Comparison of ENCODE assay signal across 23 mouse cellular contexts in genomic region chr3:126982814-126983213, GRCm38 (mm10).
A peak's percentile ranks its signal among the peaks of the same experiment; 100 is the strongest.
DNase-seq lines count a peak whose midpoint lies in the region; ATAC-seq and TF ChIP-seq lines count a peak whose summit lies in the region.
"Had no signal": no experiment of that assay in that cellular context is flagged by ENCODE, and none has a peak within 500 bp of the region (broad histone marks: within the 10 kb centered on the region; RNA-seq: fewer than 3 reads in every experiment).

No protein-coding gene starts in this region.

- no peaks in the 10 kb centered on the region for H3K4me1 ChIP-seq in heart, embryonic 12.5 days (replicated peaks)
- no peaks in the 10 kb centered on the region for H3K4me1 ChIP-seq in liver, embryonic 15.5 days (replicated peaks)
- H3K4me1 ChIP-seq in liver, embryonic 12.5 days: no peaks in the 10 kb centered on the region
- H3K4me1 ChIP-seq in liver, postnatal 0 days (ENCODE audit: insufficient read depth): no peaks in the 10 kb centered on the region
- H3K4me1 ChIP-seq: embryonic facial prominence, embryonic 10.5 days; embryonic facial prominence, embryonic 12.5 days; forebrain, embryonic 13.5 days; forebrain, embryonic 15.5 days had no signal

- 0 out of 2 replicates have a peak, but pooled peaks cover 4% of the 10 kb centered on the region for H3K36me3 ChIP-seq in heart, embryonic 12.5 days
- H3K36me3 ChIP-seq in liver, embryonic 15.5 days (replicated peaks): no peaks in the 10 kb centered on the region
- no peaks in the 10 kb centered on the region for H3K36me3 ChIP-seq in liver, embryonic 12.5 days
- H3K36me3 ChIP-seq in liver, postnatal 0 days (replicated peaks; ENCODE audit: insufficient read depth, low read length): no peaks in the 10 kb centered on the region
- H3K36me3 ChIP-seq: embryonic facial prominence, embryonic 12.5 days had no signal

- no peak for TF ChIP-seq CTCF in liver, postnatal 0 days (IDR thresholded peaks at IDR 0.05; ENCODE audit: low read depth)

- TF ChIP-seq EP300 in liver, postnatal 0 days (IDR thresholded peaks at IDR 0.05; ENCODE audit: low read depth): 0 out of 2 replicates have a peak, but pooled peaks have one; percentile 22

- no peaks in the 10 kb centered on the region for H3K9me3 ChIP-seq in heart, embryonic 12.5 days (replicated peaks)
- H3K9me3 ChIP-seq in liver, embryonic 15.5 days (replicated peaks): no peaks in the 10 kb centered on the region
- H3K9me3 ChIP-seq in liver, embryonic 12.5 days (replicated peaks): no peaks in the 10 kb centered on the region
- H3K9me3 ChIP-seq in liver, postnatal 0 days (ENCODE audit: low read length): no peaks in the 10 kb centered on the region
- H3K9me3 ChIP-seq: embryonic facial prominence, embryonic 10.5 days; embryonic facial prominence, embryonic 12.5 days; forebrain, embryonic 13.5 days; forebrain, embryonic 15.5 days; G1E had no signal

- peak; percentile 41 for DNase-seq in heart, adult 11 months
- DNase-seq in liver, postnatal 0 days: no peak
- DNase-seq: adrenal gland, adult 8-10 months; adrenal gland, postnatal 14 days; adrenal gland, postnatal 36 days; B cell, adult 2 months; cerebellum, adult 11-12 months; cerebellum, adult 2 months; cerebellum, adult 9-10 months; cerebellum, postnatal 10 days; cerebellum, postnatal 25 days had no signal

- 87% methylated on average over 5 of the region's 5 CpGs for WGBS in heart, embryonic 12.5 days
- WGBS in liver, embryonic 15.5 days (ENCODE audit: insufficient replicate concordance): 54% methylated on average over 5 of the region's 5 CpGs
- 74% methylated on average over 5 of the region's 5 CpGs for WGBS in liver, embryonic 12.5 days (ENCODE audit: insufficient replicate concordance)
- WGBS in liver, postnatal 0 days (ENCODE audit: insufficient replicate concordance): 54% methylated on average over 5 of the region's 5 CpGs

- no peak for ATAC-seq in heart, embryonic 12.5 days (ENCODE audit: insufficient number of reproducible peaks, low FRiP score)
- peak; percentile 34; the same call in 1 of the 2 replicates for ATAC-seq in liver, embryonic 15.5 days (ENCODE audit: insufficient read depth)
- no peak for ATAC-seq in liver, embryonic 12.5 days
- ATAC-seq in liver, postnatal 0 days: peak; percentile 96
- ATAC-seq: activated CD4-positive, CD25-positive, alpha-beta regulatory T cell, adult 4 months; CD4-positive, CD25-positive, alpha-beta regulatory T cell, adult 4 months; forebrain, embryonic 13.5 days; forebrain, embryonic 15.5 days; Patski had no signal

- no peak overlapping the region for H3K27ac ChIP-seq in heart, embryonic 12.5 days (ENCODE audit: poor library complexity, severe bottlenecking)
- no peak overlapping the region for H3K27ac ChIP-seq in liver, embryonic 15.5 days (replicated peaks)
- no peak overlapping the region for H3K27ac ChIP-seq in liver, embryonic 12.5 days
- H3K27ac ChIP-seq in liver, postnatal 0 days (ENCODE audit: low read depth): no peak overlapping the region; the same call in 1 of the 2 replicates
- H3K27ac ChIP-seq: embryonic facial prominence, embryonic 10.5 days; embryonic facial prominence, embryonic 12.5 days; forebrain, embryonic 13.5 days; forebrain, embryonic 15.5 days had no signal

- H3K4me3 ChIP-seq in heart, embryonic 12.5 days: no peak overlapping the region
- no peak overlapping the region for H3K4me3 ChIP-seq in liver, embryonic 15.5 days (replicated peaks)
- no peak overlapping the region for H3K4me3 ChIP-seq in liver, embryonic 12.5 days
- H3K4me3 ChIP-seq in liver, postnatal 0 days (ENCODE audit: low read depth, low read length): no peak overlapping the region
- H3K4me3 ChIP-seq: embryonic facial prominence, embryonic 10.5 days; embryonic facial prominence, embryonic 12.5 days; forebrain, embryonic 13.5 days; forebrain, embryonic 15.5 days had no signal

- no peak overlapping the region for H3K9ac ChIP-seq in heart, embryonic 12.5 days
- no peak overlapping the region for H3K9ac ChIP-seq in liver, embryonic 15.5 days
- no peak overlapping the region for H3K9ac ChIP-seq in liver, embryonic 12.5 days
- no peak overlapping the region for H3K9ac ChIP-seq in liver, postnatal 0 days (replicated peaks)
- H3K9ac ChIP-seq: embryonic facial prominence, embryonic 12.5 days; forebrain, embryonic 13.5 days; forebrain, embryonic 15.5 days had no signal

- H3K4me2 ChIP-seq in heart, embryonic 12.5 days: no peak overlapping the region
- H3K4me2 ChIP-seq in liver, embryonic 15.5 days: no peak overlapping the region
- no peak overlapping the region for H3K4me2 ChIP-seq in liver, embryonic 12.5 days
- no peak overlapping the region for H3K4me2 ChIP-seq in liver, postnatal 0 days (ENCODE audit: low read depth, low read length)
- H3K4me2 ChIP-seq: embryonic facial prominence, embryonic 12.5 days; forebrain, embryonic 13.5 days; forebrain, embryonic 15.5 days had no signal

- H3K27me3 ChIP-seq in heart, embryonic 12.5 days (replicated peaks): no peaks in the 10 kb centered on the region
- H3K27me3 ChIP-seq in liver, embryonic 15.5 days: no peaks in the 10 kb centered on the region
- H3K27me3 ChIP-seq in liver, embryonic 12.5 days (replicated peaks): no peaks in the 10 kb centered on the region
- H3K27me3 ChIP-seq in liver, postnatal 0 days (ENCODE audit: insufficient read depth, low read length): no peaks in the 10 kb centered on the region
- H3K27me3 ChIP-seq: CH12.LX; embryonic facial prominence, embryonic 12.5 days; forebrain, embryonic 13.5 days; forebrain, embryonic 15.5 days; Patski had no signal

Comparison
In these comparisons a context has a peak if more than half of its experiments do, and no peak if none do; other contexts are left out.
1. ATAC-seq: peak in liver, embryonic 15.5 days (single experiment) and liver, postnatal 0 days (single experiment); none in heart, embryonic 12.5 days (single experiment) and liver, embryonic 12.5 days (single experiment).